Mouse (Mus musculus): ENCODE measurements around the gene Dpf3.

GRCm38 (mm10) chr12:83411721-83412521 lies 75.6 kb downstream of the Dpf3 start:
- TF ChIP-seq GATA1 (IDR thresholded peaks at IDR 0.05; ENCODE audit: borderline replicate concordance, low read length) (no peak), FLI1 (IDR thresholded peaks at IDR 0.05; ENCODE audit: low read length) (no peak)
